Mouse (Mus musculus): ENCODE results near the gene Sox4. TPM values are rescaled to one million over a fixed set of nuclear protein-coding genes. Genes with fewer than 3 reads are reported as not detected.

Sox4 gene
- polyA plus RNA-seq, 1 experiment = 28.2 TPM

GRCm38 (mm10) chr13:28923136-28923535 lies 30.4 kb downstream of the Sox4 start:
- no peaks in the 10 kb centered on the region for H3K36me3 ChIP-seq (ENCODE audit: control insufficient read depth, insufficient read depth)
- no peaks in the 10 kb centered on the region for H3K27me3 ChIP-seq (ENCODE audit: control insufficient read depth, insufficient read depth, insufficient read length)
- TF ChIP-seq TCF3 (IDR thresholded peaks at IDR 0.05; ENCODE audit: insufficient read length, low read depth) = no peak
- TF ChIP-seq TCF12 (IDR thresholded peaks at IDR 0.05; ENCODE audit: insufficient read depth, poor library complexity, severe bottlenecking) = no peak
- TF ChIP-seq USF1 (IDR thresholded peaks at IDR 0.05; ENCODE audit: low read depth) = no peak
- H3ac ChIP-seq (ENCODE audit: control insufficient read depth, insufficient read length) = no peak overlapping the region
- H3K4me3 ChIP-seq = no peak overlapping the region
- no peak overlapping the region for H3K4me2 ChIP-seq (ENCODE audit: low read depth)
- no peaks in the 10 kb centered on the region for H3K79me2 ChIP-seq (ENCODE audit: control insufficient read depth, insufficient read depth)

- Histone ChIP-seq H3K27me3 (ENCODE audit: control insufficient read depth, insufficient read depth, insufficient read length) (no peaks in the 10 kb centered on the region), H3ac (ENCODE audit: control insufficient read depth, insufficient read length) (no peak overlapping the region), H3K36me3 (ENCODE audit: control insufficient read depth, insufficient read depth) (no peaks in the 10 kb centered on the region), H3K4me3 (no peak overlapping the region), H3K79me2 (ENCODE audit: control insufficient read depth, insufficient read depth) (no peaks in the 10 kb centered on the region), H3K4me2 (ENCODE audit: low read depth) (peak overlapping the region; percentile 76)
- no peak for TF ChIP-seq SRF (IDR thresholded peaks at IDR 0.05; ENCODE audit: control insufficient read depth, insufficient read length, low read depth)
- 0 out of 2 replicates have a peak, but pooled peaks have one; percentile 12 for TF ChIP-seq CEBPB (IDR thresholded peaks at IDR 0.05; ENCODE audit: insufficient read depth, poor library complexity, severe bottlenecking)
Measured at GRCm38 (mm10) chr13:28917379-28918250, 35.9 kb downstream of the Sox4 start.

GRCm38 (mm10) chr13:28913656-28914055 lies 39.9 kb downstream of the Sox4 start:
- H3ac ChIP-seq (ENCODE audit: control insufficient read depth, insufficient read length) = no peak overlapping the region
- H3K4me2 ChIP-seq (ENCODE audit: low read depth) = no peak overlapping the region
- H3K4me3 ChIP-seq = no peak overlapping the region
- H3K36me3 ChIP-seq (ENCODE audit: control insufficient read depth, insufficient read depth) = no peaks in the 10 kb centered on the region
- no peaks in the 10 kb centered on the region for H3K27me3 ChIP-seq (ENCODE audit: control insufficient read depth, insufficient read depth, insufficient read length)
- TF ChIP-seq POLR2A (IDR thresholded peaks at IDR 0.05; ENCODE audit: insufficient read length, low read depth) = no peak
- no peak for TF ChIP-seq USF1 (IDR thresholded peaks at IDR 0.05; ENCODE audit: low read depth)
- no peak for TF ChIP-seq TCF12 (IDR thresholded peaks at IDR 0.05; ENCODE audit: insufficient read depth, poor library complexity, severe bottlenecking)
- TF ChIP-seq CEBPB (IDR thresholded peaks at IDR 0.05; ENCODE audit: insufficient read depth, poor library complexity, severe bottlenecking) = no peak
- TF ChIP-seq MYOD1 (IDR thresholded peaks at IDR 0.05; ENCODE audit: control insufficient read depth in 1 of 3, insufficient read length in 2 of 3, low read depth in 2 of 3) = no peak
- no peaks in the 10 kb centered on the region for H3K79me2 ChIP-seq (ENCODE audit: control insufficient read depth, insufficient read depth)

GRCm38 (mm10) chr13:28906981-28907380 lies 46.5 kb downstream of the Sox4 start:
- Histone ChIP-seq H3K27me3 (ENCODE audit: control insufficient read depth, insufficient read depth, insufficient read length) (no peaks in the 10 kb centered on the region), H3K4me2 (ENCODE audit: low read depth) (no peak overlapping the region), H3ac (ENCODE audit: control insufficient read depth, insufficient read length) (no peak overlapping the region), H3K4me3 (no peak overlapping the region), H3K79me2 (ENCODE audit: control insufficient read depth, insufficient read depth) (no peaks in the 10 kb centered on the region), H3K36me3 (ENCODE audit: control insufficient read depth, insufficient read depth) (no peaks in the 10 kb centered on the region)
- TF ChIP-seq MYOD1 (IDR thresholded peaks at IDR 0.05; ENCODE audit: control insufficient read depth in 1 of 3, insufficient read length in 2 of 3, low read depth in 2 of 3) (no peak), E2F4 (IDR thresholded peaks at IDR 0.05; ENCODE audit: insufficient read depth) (no peak), POLR2AphosphoS2 (IDR thresholded peaks at IDR 0.05; ENCODE audit: insufficient read length, low read depth) (no peak), MYOG (IDR thresholded peaks at IDR 0.05; ENCODE audit: control insufficient read depth in 1 of 3, insufficient read depth in 1 of 3, insufficient read length in 2 of 3, low read depth in 2 of 3) (no peak), CEBPB (IDR thresholded peaks at IDR 0.05; ENCODE audit: insufficient read depth, poor library complexity, severe bottlenecking) (no peak), POLR2A (IDR thresholded peaks at IDR 0.05; ENCODE audit: insufficient read length, low read depth) (no peak)
